Mouse (Mus musculus) Patski (cell line): ENCODE results near the gene Hfe2. TPM values are rescaled to one million over a fixed set of nuclear protein-coding genes. Genes with fewer than 3 reads are reported as not detected.
"Not testable (repeated sequence)": the region's sequence is repeated elsewhere in the genome, so short reads cannot be mapped to it uniquely, and the experiment has no call there.

Experiments
- ATAC-seq: fragments of 100-300 bp; one replicate; pipeline ENCODE4 v1.8.0; 2021
- CTCF ChIA-PET: fragments of 350-600 bp; sonication (Branson Sonifier 250); formaldehyde crosslinking; loops from one replicate; lab custom pipeline; 2022; ENCODE audit warnings: inconsistent platforms; lab: Charles Lee
- POLR2A ChIA-PET: fragments of 350-600 bp; sonication (Branson Sonifier 250); formaldehyde crosslinking; loops from one replicate; lab custom pipeline; 2022; ENCODE audit warnings: antibody characterized with exemption, inconsistent platforms; lab: Charles Lee
- DNase-seq: peaks from one replicate; pipeline ENCODE4 v3.0.0-alpha.2; 2011; ENCODE audit warnings: low read depth, low spot score
- H3K27me3 ChIP-seq: fragments of 371-371 bp; one replicate; pipeline ENCODE4 v1.5.1; 2021
- CTCF ChIP-seq: fragments of 100-300 bp; IDR thresholded peaks from one replicate; pipeline ENCODE4 v1.5.1; 2021
- in situ Hi-C: fragments of 300-500 bp; cut with MboI; formaldehyde crosslinking; loops from 3 replicates; pipeline ENCODE4 v1.11.1; 2018; ENCODE audit warnings: low pct_unique_long_range_greater_than_20kb, mixed read lengths
- polyA plus RNA-seq: library from polyadenylated mRNA; unstranded; gene quantifications from one replicate; pipeline ENCODE4 v1.2.3, GENCODE M21; 2021

Gene Hfe2
- polyA plus RNA-seq, 1 experiment from 2014 or later: not detected

DNA sequence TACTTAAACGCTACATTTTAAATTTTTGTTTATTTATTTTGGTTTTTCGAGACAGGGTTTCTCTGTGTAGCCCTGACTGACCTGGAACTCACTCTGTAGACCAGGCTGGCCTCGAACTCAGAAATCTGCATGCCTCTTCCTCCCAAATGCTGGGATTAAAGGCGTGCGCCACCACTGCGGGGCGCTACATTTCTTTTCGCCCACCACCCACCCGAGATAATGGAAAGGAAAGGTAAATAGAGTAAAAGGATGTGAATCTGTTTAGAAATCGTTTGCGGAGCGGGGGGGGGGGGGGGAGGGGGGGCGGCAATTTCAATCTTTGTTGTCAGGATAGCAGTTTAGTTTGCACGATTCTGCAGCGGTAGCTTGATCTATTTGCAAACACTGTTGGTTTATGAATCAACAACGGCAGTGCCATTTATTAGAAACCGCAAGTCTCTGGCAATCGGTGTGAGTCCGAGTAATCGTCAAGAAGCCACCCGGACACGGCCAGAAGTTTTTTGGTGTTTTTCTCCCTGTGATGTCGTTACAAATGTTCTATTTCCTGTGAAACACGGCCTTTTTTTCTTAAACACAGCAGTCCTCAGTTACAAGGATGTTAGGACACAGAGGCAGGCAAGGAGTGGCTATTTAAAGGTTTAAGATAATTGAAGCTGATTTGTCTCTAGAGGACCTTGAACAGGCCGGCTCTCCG is 37.2 kb upstream of the Hfe2 start:
- CTCF ChIA-PET: no interaction called here
- peak; percentile 64 for TF ChIP-seq CTCF
- ATAC-seq (peak; percentile 1), DNase-seq (no peak)
- no peaks in the 10 kb centered on the region for H3K27me3 ChIP-seq
- in situ Hi-C loops: loop anchor here (10.0 kb wide), 1 partner anchor 63 kb away; no protein-coding TSS in a partner anchor
- POLR2A ChIA-PET: interaction anchor here (0.5 to 1.2 kb wide), 2 partner anchors 14 to 45 kb away, joined by 3 read pairs; no protein-coding TSS in a partner anchor

DNA sequence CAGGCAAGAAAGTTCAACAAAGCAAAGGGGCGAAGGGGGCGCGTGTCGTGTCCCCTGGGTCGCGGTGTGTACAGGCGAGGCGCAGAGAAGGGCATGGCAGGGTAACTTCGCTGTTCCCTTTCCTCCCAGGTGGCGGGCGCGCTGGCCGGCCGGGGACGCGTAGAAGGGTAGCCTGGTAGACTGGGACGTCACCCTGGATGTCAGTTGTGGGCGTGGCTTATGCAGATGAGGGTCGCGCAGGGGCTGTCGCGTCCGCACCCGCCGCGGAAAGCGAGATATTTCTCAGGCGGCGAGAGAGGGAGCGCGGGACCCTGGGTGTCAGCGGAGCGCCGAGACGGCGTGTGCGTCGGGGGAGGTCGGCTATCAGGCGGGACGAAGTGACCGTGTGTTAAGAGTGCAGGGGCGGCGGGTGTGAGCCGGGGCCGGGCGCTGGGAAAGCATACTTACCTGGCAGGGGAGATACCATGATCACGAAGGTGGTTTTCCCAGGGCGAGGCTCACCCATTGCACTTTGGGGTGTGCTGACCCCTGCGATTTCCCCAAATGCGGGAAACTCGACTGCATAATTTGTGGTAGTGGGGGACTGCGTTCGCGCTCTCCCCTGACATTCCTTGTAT is 36.6 kb upstream of the Hfe2 start:
- peak; percentile 54 for ATAC-seq
- H3K27me3 ChIP-seq, POLR2A ChIA-PET, CTCF ChIA-PET, DNase-seq: not testable (repeated sequence)
- in situ Hi-C loops: loop anchor here (10.0 kb wide), 1 partner anchor 64 kb away; no protein-coding TSS in a partner anchor

DNA sequence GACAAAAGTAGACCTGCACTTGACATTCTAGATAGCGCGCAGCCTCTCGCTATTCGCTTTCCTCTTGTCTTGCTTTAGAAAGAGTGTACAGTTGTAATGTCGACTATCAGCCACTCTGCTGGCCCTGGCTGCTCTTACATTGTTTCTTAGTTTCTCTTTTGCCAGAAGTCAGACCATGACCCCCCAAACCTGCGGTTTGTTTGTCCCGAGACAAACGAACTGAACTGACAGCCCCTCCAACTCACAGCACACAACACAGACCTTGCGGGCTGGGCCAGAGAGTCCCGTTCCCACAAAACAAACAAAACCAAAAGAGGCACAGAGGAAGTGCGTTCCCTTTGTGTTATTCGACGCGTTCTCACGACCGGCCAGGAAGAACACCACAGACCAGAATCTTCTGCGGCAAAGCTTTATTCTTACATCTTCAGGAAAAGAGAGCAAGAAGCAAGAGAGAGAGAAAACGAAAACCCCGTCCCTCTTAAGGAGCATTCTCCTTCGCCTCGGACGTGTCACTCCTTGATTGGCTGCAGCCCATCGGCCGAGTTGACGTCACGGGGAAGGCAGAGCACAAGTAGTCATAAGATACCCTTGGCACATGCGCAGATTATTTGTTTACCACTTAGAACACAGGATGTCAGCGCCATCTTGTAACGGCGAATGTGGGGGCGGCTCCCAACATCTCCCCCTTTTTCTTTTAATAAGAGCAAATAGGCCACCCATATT is 35.9 kb upstream of the Hfe2 start:
- DNase-seq, POLR2A ChIA-PET, CTCF ChIA-PET, H3K27me3 ChIP-seq: not testable (repeated sequence)
- peak; percentile 63 for ATAC-seq
- in situ Hi-C loops: loop anchor here (10.0 kb wide), 1 partner anchor 64 kb away; no protein-coding TSS in a partner anchor

DNA sequence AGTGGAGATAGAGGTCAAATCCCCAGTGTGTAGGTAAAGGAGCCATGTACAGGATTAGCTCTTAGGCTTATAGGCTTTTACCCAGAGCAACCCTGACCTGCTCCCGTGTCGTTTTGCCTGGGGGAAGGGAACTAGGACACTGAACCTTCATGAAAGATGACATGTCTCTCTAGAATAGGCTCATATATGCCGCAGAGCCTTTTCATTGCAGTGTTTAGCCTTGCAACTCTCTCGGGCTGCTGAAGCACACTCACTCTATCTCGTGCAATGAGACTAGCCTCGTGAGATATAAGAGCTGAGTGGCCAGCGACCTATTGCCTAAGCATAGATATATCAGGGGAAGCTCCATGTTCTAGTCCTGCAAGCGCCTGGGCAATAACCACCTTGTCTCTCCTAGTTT is 35.3 kb upstream of the Hfe2 start:
- POLR2A ChIA-PET, ATAC-seq, H3K27me3 ChIP-seq, DNase-seq, CTCF ChIA-PET: not testable (repeated sequence)
- in situ Hi-C loops: loop anchor here (10.0 kb wide), 1 partner anchor 65 kb away; no protein-coding TSS in a partner anchor

DNA sequence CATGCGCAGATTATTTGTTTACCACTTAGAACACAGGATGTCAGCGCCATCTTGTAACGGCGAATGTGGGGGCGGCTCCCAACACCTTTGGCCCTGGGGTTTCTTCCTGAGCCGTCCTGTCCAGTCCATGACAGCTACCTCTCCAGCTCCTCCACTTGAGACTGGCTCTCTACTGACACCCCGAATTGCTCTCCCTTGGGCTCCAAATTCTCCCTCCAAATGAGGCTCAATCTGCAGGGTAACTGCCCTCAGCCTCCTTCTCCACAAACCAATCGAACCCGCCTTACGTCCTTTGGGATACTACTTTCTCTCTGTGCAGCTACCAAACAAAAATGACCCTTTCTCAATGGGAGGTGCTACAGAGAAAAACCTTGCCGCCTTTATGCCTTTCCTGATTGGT is 30.5 kb upstream of the Hfe2 start:
- DNase-seq, POLR2A ChIA-PET, in situ Hi-C loops: not testable (repeated sequence)

DNA sequence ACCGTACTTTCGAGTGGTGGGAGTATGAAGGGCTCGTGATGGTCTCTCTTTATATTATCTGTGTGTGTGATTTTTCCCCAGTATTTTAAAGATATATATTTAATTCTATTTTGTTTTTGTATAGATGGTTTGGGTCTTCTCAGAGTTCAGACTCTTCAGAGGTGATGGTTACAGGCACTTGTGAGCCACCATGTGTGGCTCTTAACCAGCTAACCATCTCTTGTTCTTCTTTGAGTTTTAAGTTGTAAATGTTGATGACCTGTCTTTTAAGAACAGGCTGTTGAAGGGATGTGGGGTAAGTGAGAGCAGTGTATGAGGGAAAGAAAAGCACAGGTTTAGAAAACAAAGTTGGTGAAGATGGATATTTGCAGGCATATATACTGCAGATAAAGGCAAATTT is 30.1 kb upstream of the Hfe2 start:
- H3K27me3 ChIP-seq: no peaks in the 10 kb centered on the region
- in situ Hi-C loops: no loop called here
- TF ChIP-seq CTCF: no peak
- ATAC-seq (no peak), DNase-seq (no peak)
- ChIA-PET CTCF (no interaction called here), POLR2A (interaction anchor here (0.7 kb wide), 1 partner anchor 13 kb away, joined by 4 read pairs; no protein-coding TSS in a partner anchor)

More for the DNA sequence above, 30.5 kb upstream of the Hfe2 start:
- H3K27me3 ChIP-seq, CTCF ChIA-PET: not testable (repeated sequence)
- peak; percentile 78 for ATAC-seq

DNA sequence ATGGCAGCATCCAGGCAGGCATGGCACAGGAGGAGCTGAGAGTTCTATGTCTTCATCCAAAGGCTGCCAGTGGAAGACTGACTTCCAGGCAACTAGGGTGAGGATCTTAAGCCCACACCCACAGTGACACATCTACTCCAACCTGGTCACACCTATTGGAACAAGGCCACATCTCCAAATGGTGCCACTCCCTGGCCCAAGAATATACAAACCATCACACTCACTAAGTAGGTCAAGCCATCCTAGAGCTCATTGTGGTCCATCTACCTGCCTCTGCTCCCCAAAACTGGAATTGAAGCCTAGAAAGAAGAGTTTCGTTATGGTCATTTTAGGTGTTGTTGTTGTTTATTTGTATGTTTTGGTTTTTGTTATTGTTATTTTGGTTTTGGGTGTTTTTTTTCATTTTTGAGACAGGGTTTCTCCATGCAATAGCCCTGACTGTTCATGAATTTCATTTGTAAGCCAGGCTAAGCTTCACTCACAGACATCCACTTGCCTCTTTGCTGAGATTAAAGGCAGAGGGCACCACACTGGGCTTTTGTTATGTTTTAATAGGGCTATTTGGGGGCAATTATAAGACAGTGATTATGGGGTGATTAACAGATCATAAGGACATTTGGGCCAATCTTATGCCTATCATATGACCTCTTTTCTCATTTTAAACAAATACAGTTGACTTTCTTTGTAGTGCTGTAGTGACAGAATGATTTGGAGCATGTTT is 29.3 kb upstream of the Hfe2 start:
- in situ Hi-C loops: no loop called here
- H3K27me3 ChIP-seq: no peaks in the 10 kb centered on the region
- CTCF ChIA-PET: no interaction called here
- no peak for TF ChIP-seq CTCF
- DNase-seq: no peak
- ATAC-seq: no peak
- POLR2A ChIA-PET: interaction anchor here (0.7 kb wide), 1 partner anchor 13 kb away, joined by 4 read pairs; no protein-coding TSS in a partner anchor

DNA sequence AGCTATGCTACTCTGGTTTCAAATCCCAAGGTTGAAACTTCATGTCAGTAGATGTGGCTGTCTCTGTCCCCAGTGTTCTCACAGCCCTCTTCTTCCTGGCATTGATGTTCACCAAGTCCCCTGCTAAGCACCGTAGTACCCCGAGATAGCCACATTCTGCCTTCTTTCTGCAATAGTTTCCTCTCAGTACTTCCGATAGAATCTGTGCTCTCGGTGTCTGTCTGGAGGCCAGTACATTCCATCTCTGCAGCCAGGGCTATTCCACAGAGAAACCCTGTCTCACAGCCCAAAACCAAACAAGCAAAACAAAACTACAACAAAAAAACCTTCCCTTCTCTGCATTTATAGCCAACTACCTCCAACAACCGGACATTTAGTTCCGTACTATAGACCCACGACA is 28.8 kb upstream of the Hfe2 start:
- ChIA-PET CTCF (no interaction called here), POLR2A (no interaction called here)
- TF ChIP-seq CTCF: no peak
- ATAC-seq (no peak), DNase-seq (no peak)
- in situ Hi-C loops: no loop called here
- H3K27me3 ChIP-seq: no peaks in the 10 kb centered on the region

DNA sequence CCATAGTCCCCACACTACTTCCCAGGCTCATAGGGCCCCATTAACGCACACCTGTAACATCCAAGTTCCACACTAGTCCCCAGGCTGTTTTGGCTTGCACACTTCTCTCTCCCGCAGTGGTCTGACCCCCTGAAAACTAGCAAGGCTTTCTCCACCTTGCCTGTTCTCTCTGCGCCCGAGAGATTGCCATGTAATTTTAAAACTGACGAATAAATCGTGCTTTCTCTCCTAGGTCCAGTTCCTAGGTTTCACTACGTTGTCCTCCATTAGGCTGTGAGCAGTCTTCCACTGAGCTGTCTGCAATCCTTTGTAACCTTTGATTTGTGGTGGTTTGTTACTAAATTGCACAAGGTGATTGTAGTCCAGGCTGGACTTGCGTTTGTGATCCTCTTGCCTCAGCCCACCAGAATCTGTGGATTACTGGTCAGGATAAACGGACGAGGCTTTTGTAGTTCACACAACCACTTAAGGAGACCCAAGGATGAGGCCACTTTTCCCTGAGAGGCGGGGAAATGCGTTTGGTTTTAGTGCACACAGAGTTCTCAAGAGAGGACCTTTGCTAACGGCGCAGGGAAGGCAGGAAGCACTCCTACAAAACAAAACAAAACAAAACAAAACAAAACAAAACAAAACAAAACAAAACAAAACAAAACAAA is 28.2 kb upstream of the Hfe2 start:
- ATAC-seq, POLR2A ChIA-PET, H3K27me3 ChIP-seq, CTCF ChIA-PET, DNase-seq, in situ Hi-C loops: not testable (repeated sequence)
